Mouse (Mus musculus) liver, embryonic 11.5 days (tissue): ENCODE results near the gene Lcp1. TPM values are rescaled to one million over a fixed set of nuclear protein-coding genes. Genes with fewer than 3 reads are reported as not detected.

Experiments used
- ATAC-seq: fragments of 200-750 bp; cut with Nextera tagmentation; replicated peaks from 2 replicates; pipeline ENCODE4 v1.8.0; 2017; ENCODE audit warnings: moderate number of reproducible peaks, mild to moderate bottlenecking, moderate TSS enrichment, moderate library complexity; ENCODE audit not compliant: low FRiP score
- DNase-seq: peaks from one replicate; pipeline ENCODE4 v3.0.0-alpha.2; 2017; ENCODE audit warnings: low spot score
- H3K27ac ChIP-seq: fragments of 300-500 bp; sonication (generic); 2 replicates; pipeline ENCODE4 v1.5.1; 2014; ENCODE audit warnings: mild to moderate bottlenecking, low read depth, low read length, control low read depth
- H3K27me3 ChIP-seq: fragments of 300-500 bp; sonication (generic); replicated peaks from 2 replicates; pipeline ENCODE4 v1.6.1; 2014; ENCODE audit warnings: low read length, mixed read lengths; ENCODE audit not compliant: control insufficient read depth, insufficient read depth
- H3K36me3 ChIP-seq: fragments of 300-500 bp; sonication (generic); 2 replicates; pipeline ENCODE4 v1.6.1; 2014; ENCODE audit warnings: mild to moderate bottlenecking, low read length, moderate library complexity, mixed read lengths; ENCODE audit not compliant: control insufficient read depth, insufficient read depth
- H3K4me1 ChIP-seq: fragments of 300-500 bp; sonication (generic); replicated peaks from 2 replicates; pipeline ENCODE4 v1.6.1; 2014; ENCODE audit warnings: low read length, mixed read lengths; ENCODE audit not compliant: control insufficient read depth, insufficient read depth
- H3K4me2 ChIP-seq: fragments of 300-500 bp; sonication (generic); 2 replicates; pipeline ENCODE4 v1.6.1; 2014; ENCODE audit warnings: mild to moderate bottlenecking, control low read depth, moderate library complexity
- H3K4me3 ChIP-seq: fragments of 300-500 bp; sonication (generic); 2 replicates; pipeline ENCODE4 v1.5.1; 2014; ENCODE audit warnings: low read depth, low read length, control low read depth
- H3K9ac ChIP-seq: fragments of 300-500 bp; sonication (generic); 2 replicates; pipeline ENCODE4 v1.6.1; 2014; ENCODE audit warnings: low read depth, low read length, control low read depth
- H3K9me3 ChIP-seq: fragments of 300-500 bp; sonication (generic); 2 replicates; pipeline ENCODE4 v1.6.1; 2016; ENCODE audit warnings: low read length, inconsistent platforms, mixed read lengths; ENCODE audit not compliant: control insufficient read depth
- WGBS: fragments of 180-500 bp; shearing (Covaris S2); extraction: QIAGEN DNeasy Blood & Tissue Kit; methylation state at CpG from one replicate; pipeline ENCODE4 v1.1.7; 2014; 5-methylcytosine and 5-hydroxymethylcytosine counted together
- polyA plus RNA-seq: library from polyadenylated mRNA; unstranded; fragments of >200 nt; fragmentation: Nextera tagmentation; extraction: Ambion mirVana; gene quantifications from 2 replicates; pipeline ENCODE4 v1.2.1, GENCODE M21; 2014

Gene Lcp1
- polyA plus RNA-seq, 1 experiment from 2014 or later, result 44.3 TPM

GRCm38 (mm10) chr14:75148229-75148628 is 17.3 kb downstream of the Lcp1 start:
- no peak for DNase-seq
- 47% methylated on average over 9 of the region's 9 CpGs for WGBS
- no peak overlapping the region for H3K4me2 ChIP-seq

GRCm38 (mm10) chr14:75150653-75151052 is 19.8 kb downstream of the Lcp1 start:
- no peak overlapping the region for H3K4me2 ChIP-seq
- 51% methylated on average over 2 of the region's 2 CpGs for WGBS
- no peaks in the 10 kb centered on the region for H3K36me3 ChIP-seq
- H3K4me3 ChIP-seq, result no peak overlapping the region
- no peak overlapping the region for H3K27ac ChIP-seq
- ATAC-seq (no peak), DNase-seq (no peak)
- H3K4me1 ChIP-seq, result no peaks in the 10 kb centered on the region
- no peaks in the 10 kb centered on the region for H3K27me3 ChIP-seq
- no peak overlapping the region for H3K9ac ChIP-seq
- no peaks in the 10 kb centered on the region for H3K9me3 ChIP-seq

More at GRCm38 (mm10) chr14:75148229-75148628, 17.3 kb downstream of the Lcp1 start:
- Histone ChIP-seq H3K36me3 (no peaks in the 10 kb centered on the region), H3K4me3 (no peak overlapping the region), H3K4me1 (no peaks in the 10 kb centered on the region), H3K9ac (no peak overlapping the region), H3K27ac (no peak overlapping the region), H3K9me3 (no peaks in the 10 kb centered on the region), H3K27me3 (no peaks in the 10 kb centered on the region)
- no peak for ATAC-seq

- no peak for DNase-seq
- no peak overlapping the region for H3K4me2 ChIP-seq
- H3K27ac ChIP-seq, result no peak overlapping the region
- 67% methylated on average over 3 of the region's 3 CpGs for WGBS
- no peaks in the 10 kb centered on the region for H3K9me3 ChIP-seq
- H3K36me3 ChIP-seq, result no peaks in the 10 kb centered on the region
- H3K27me3 ChIP-seq, result no peaks in the 10 kb centered on the region
- H3K4me1 ChIP-seq, result no peaks in the 10 kb centered on the region
- no peak overlapping the region for H3K9ac ChIP-seq
- H3K4me3 ChIP-seq, result no peak overlapping the region
- no peak for ATAC-seq
These were observed 20.2 kb downstream of the Lcp1 start for GRCm38 (mm10) chr14:75151146-75151545.

GRCm38 (mm10) chr14:75154481-75154880 is 23.6 kb downstream of the Lcp1 start:
- WGBS, result 74% methylated on average over 8 of the region's 8 CpGs
- H3K36me3 ChIP-seq, result no peaks in the 10 kb centered on the region

GRCm38 (mm10) chr14:75159375-75159774 is 28.5 kb downstream of the Lcp1 start:
- WGBS, result 80% methylated on average over 2 of the region's 2 CpGs
- Histone ChIP-seq H3K4me1 (no peaks in the 10 kb centered on the region), H3K4me2 (no peak overlapping the region), H3K4me3 (no peak overlapping the region), H3K27me3 (no peaks in the 10 kb centered on the region), H3K36me3 (no peaks in the 10 kb centered on the region), H3K27ac (no peak overlapping the region), H3K9me3 (no peaks in the 10 kb centered on the region), H3K9ac (no peak overlapping the region)
- ATAC-seq, result no peak
- no peak for DNase-seq

More at GRCm38 (mm10) chr14:75154481-75154880, 23.6 kb downstream of the Lcp1 start:
- no peaks in the 10 kb centered on the region for H3K27me3 ChIP-seq
- no peaks in the 10 kb centered on the region for H3K4me1 ChIP-seq
- no peak for ATAC-seq
- no peak overlapping the region for H3K9ac ChIP-seq
- no peak overlapping the region for H3K4me2 ChIP-seq
- no peak for DNase-seq
- no peak overlapping the region for H3K4me3 ChIP-seq
- no peak overlapping the region for H3K27ac ChIP-seq
- no peaks in the 10 kb centered on the region for H3K9me3 ChIP-seq

GRCm38 (mm10) chr14:75163866-75164265 is 33.0 kb downstream of the Lcp1 start:
- DNase-seq, result no peak
- no peak overlapping the region for H3K9ac ChIP-seq
- no peaks in the 10 kb centered on the region for H3K9me3 ChIP-seq
- 72% methylated on average over 8 of the region's 8 CpGs for WGBS
- no peak overlapping the region for H3K4me2 ChIP-seq
- ATAC-seq, result no peak
- H3K4me1 ChIP-seq, result no peaks in the 10 kb centered on the region
- no peak overlapping the region for H3K27ac ChIP-seq
- H3K36me3 ChIP-seq, result no peaks in the 10 kb centered on the region
- no peaks in the 10 kb centered on the region for H3K27me3 ChIP-seq
- no peak overlapping the region for H3K4me3 ChIP-seq

- no peak for ATAC-seq
These were observed 33.4 kb downstream of the Lcp1 start for GRCm38 (mm10) chr14:75164345-75164744.

GRCm38 (mm10) chr14:75165574-75166131 is 34.8 kb downstream of the Lcp1 start:
- Histone ChIP-seq H3K4me3 (no peak overlapping the region), H3K36me3 (no peaks in the 10 kb centered on the region), H3K4me2 (no peak overlapping the region), H3K27me3 (no peaks in the 10 kb centered on the region), H3K9me3 (no peaks in the 10 kb centered on the region), H3K9ac (no peak overlapping the region), H3K27ac (no peak overlapping the region), H3K4me1 (no peaks in the 10 kb centered on the region)
- 88% methylated on average over 2 of the region's 2 CpGs for WGBS
- no peak for DNase-seq
- ATAC-seq, result no peak

More at GRCm38 (mm10) chr14:75164345-75164744, 33.4 kb downstream of the Lcp1 start:
- Histone ChIP-seq H3K36me3 (no peaks in the 10 kb centered on the region), H3K4me1 (no peaks in the 10 kb centered on the region), H3K9me3 (no peaks in the 10 kb centered on the region), H3K27me3 (no peaks in the 10 kb centered on the region), H3K4me3 (no peak overlapping the region), H3K27ac (no peak overlapping the region), H3K4me2 (no peak overlapping the region), H3K9ac (no peak overlapping the region)
- no peak for DNase-seq
- WGBS, result 89% methylated on average over 9 of the region's 9 CpGs

GRCm38 (mm10) chr14:75168501-75168900 is 37.6 kb downstream of the Lcp1 start:
- Histone ChIP-seq H3K27ac (no peak overlapping the region), H3K9ac (no peak overlapping the region), H3K36me3 (no peaks in the 10 kb centered on the region), H3K27me3 (no peaks in the 10 kb centered on the region), H3K9me3 (no peaks in the 10 kb centered on the region), H3K4me2 (no peak overlapping the region), H3K4me1 (no peaks in the 10 kb centered on the region), H3K4me3 (no peak overlapping the region)
- no peak for ATAC-seq
- no peak for DNase-seq
- WGBS, result 60% methylated on average over 3 of the region's 3 CpGs
